11 mouse cellular contexts compared by ENCODE assay signal in the genomic region with DNA sequence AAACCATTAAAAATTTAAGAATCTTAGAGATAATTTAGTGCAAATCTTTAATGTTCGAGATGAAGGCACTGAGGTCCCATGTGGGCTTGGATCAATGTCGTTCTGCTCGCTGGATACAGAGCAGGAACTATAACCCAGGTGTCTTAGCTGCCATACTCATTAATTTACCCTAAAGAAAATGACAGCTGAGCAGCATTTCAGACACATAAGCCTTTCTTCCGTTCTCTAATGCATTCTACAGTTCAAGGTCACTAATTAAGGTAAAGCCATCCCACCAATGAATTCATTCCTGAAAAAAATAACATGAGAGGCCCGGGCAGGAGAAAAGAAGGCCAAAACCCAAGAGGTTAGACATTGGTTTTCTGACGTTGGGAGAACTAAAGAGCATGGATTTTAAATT.
"Had no signal": no experiment of that assay in that cellular context is flagged by ENCODE, and none has a peak within 500 bp of the region (broad histone marks: within the 10 kb centered on the region; RNA-seq: fewer than 3 reads in every experiment).

No protein-coding gene starts in this region.

- H3K9ac ChIP-seq: limb, embryonic 13.5 days; liver, embryonic 14.5 days; neural tube, embryonic 15.5 days had no signal

- DNase-seq: kidney, adult 18-20 months; kidney, postnatal 10 days; left cerebral cortex, postnatal 4 days; lung, adult 18-20 months; right cerebral cortex, postnatal 4 days; spleen, adult 18-20 months; thymus, adult 18-20 months; thymus, postnatal 14 days had no signal

- H3K36me3 ChIP-seq: limb, embryonic 13.5 days; neural tube, embryonic 15.5 days had no signal

- H3K4me3 ChIP-seq: limb, embryonic 13.5 days; neural tube, embryonic 15.5 days had no signal

- H3K4me2 ChIP-seq: limb, embryonic 13.5 days; neural tube, embryonic 15.5 days had no signal

- H3K27ac ChIP-seq: limb, embryonic 13.5 days; liver, embryonic 14.5 days; neural tube, embryonic 15.5 days had no signal

- H3K27me3 ChIP-seq: limb, embryonic 13.5 days; neural tube, embryonic 15.5 days had no signal

- H3K4me1 ChIP-seq: limb, embryonic 13.5 days; neural tube, embryonic 15.5 days had no signal

- H3K9me3 ChIP-seq: limb, embryonic 13.5 days; neural tube, embryonic 15.5 days had no signal
